Mouse (Mus musculus): ENCODE measurements around the gene Cdh3. TPM values are rescaled to one million over a fixed set of nuclear protein-coding genes. Genes with fewer than 3 reads are reported as not detected.

Cdh3 gene
- polyA plus RNA-seq, 1 experiment from 2014 or later: 13.2 TPM

GRCm38 (mm10) chr8:106506106-106506505, 4.6 kb upstream of the Cdh3 start:
- no peak overlapping the region for H3K9ac ChIP-seq (ENCODE audit: low read depth, low read length)
- H3K9me3 ChIP-seq (ENCODE audit: control insufficient read depth, low read length): no peaks in the 10 kb centered on the region
- no peak overlapping the region for H3K27ac ChIP-seq (ENCODE audit: low read depth, low read length)
- no peak overlapping the region for H3K4me2 ChIP-seq
- H3K36me3 ChIP-seq (ENCODE audit: control insufficient read depth, insufficient read depth, low read length): no peaks in the 10 kb centered on the region
- peaks cover 39% of the 10 kb centered on the region for H3K27me3 ChIP-seq (replicated peaks; ENCODE audit: control insufficient read depth, insufficient read depth, low read length)
- H3K4me3 ChIP-seq (ENCODE audit: low read depth, low read length): no peak overlapping the region
- DNase-seq (ENCODE audit: low spot score): no peak
- no peak for ATAC-seq (replicated peaks; ENCODE audit: low FRiP score)
- WGBS: 92% methylated on average over 1 of the region's 1 CpGs
- H3K4me1 ChIP-seq (replicated peaks; ENCODE audit: control insufficient read depth, insufficient read depth, low read length): 0 out of 2 replicates have a peak, but pooled peaks cover 8% of the 10 kb centered on the region

GRCm38 (mm10) chr8:106507761-106508331, 2.8 kb upstream of the Cdh3 start:
- DNase-seq (ENCODE audit: low spot score) (peak; percentile 56), ATAC-seq (replicated peaks; ENCODE audit: low FRiP score) (no peak; the same call in 1 of the 2 replicates)
- Histone ChIP-seq H3K36me3 (ENCODE audit: control insufficient read depth, insufficient read depth, low read length) (no peaks in the 10 kb centered on the region), H3K27me3 (replicated peaks; ENCODE audit: control insufficient read depth, insufficient read depth, low read length) (peaks cover 57% of the 10 kb centered on the region), H3K4me1 (replicated peaks; ENCODE audit: control insufficient read depth, insufficient read depth, low read length) (0 out of 2 replicates have a peak, but pooled peaks cover 8% of the 10 kb centered on the region), H3K27ac (ENCODE audit: low read depth, low read length) (peak overlapping the region; percentile 47), H3K4me3 (ENCODE audit: low read depth, low read length) (peak overlapping the region; percentile 20; the same call in 1 of the 2 replicates), H3K9ac (ENCODE audit: low read depth, low read length) (no peak overlapping the region), H3K4me2 (peak overlapping the region; percentile 47), H3K9me3 (ENCODE audit: control insufficient read depth, low read length) (no peaks in the 10 kb centered on the region)
- WGBS: 2% methylated on average over 30 of the region's 30 CpGs

GRCm38 (mm10) chr8:106508456-106508855, 2.2 kb upstream of the Cdh3 start:
- ATAC-seq (replicated peaks; ENCODE audit: low FRiP score) (no peak), DNase-seq (ENCODE audit: low spot score) (no peak)
- H3K9me3 ChIP-seq (ENCODE audit: control insufficient read depth, low read length): no peaks in the 10 kb centered on the region
- peak overlapping the region; percentile 47; the same call in 1 of the 2 replicates for H3K27ac ChIP-seq (ENCODE audit: low read depth, low read length)
- WGBS: 11% methylated on average over 3 of the region's 3 CpGs
- H3K4me2 ChIP-seq: peak overlapping the region; percentile 47; the same call in 1 of the 2 replicates
- H3K4me3 ChIP-seq (ENCODE audit: low read depth, low read length): no peak overlapping the region
- H3K27me3 ChIP-seq (replicated peaks; ENCODE audit: control insufficient read depth, insufficient read depth, low read length): peaks cover 61% of the 10 kb centered on the region
- H3K36me3 ChIP-seq (ENCODE audit: control insufficient read depth, insufficient read depth, low read length): no peaks in the 10 kb centered on the region
- no peak overlapping the region for H3K9ac ChIP-seq (ENCODE audit: low read depth, low read length)
- H3K4me1 ChIP-seq (replicated peaks; ENCODE audit: control insufficient read depth, insufficient read depth, low read length): 0 out of 2 replicates have a peak, but pooled peaks cover 8% of the 10 kb centered on the region

GRCm38 (mm10) chr8:106509079-106509780, 1.5 kb upstream of the Cdh3 start:
- Histone ChIP-seq H3K9ac (ENCODE audit: low read depth, low read length) (no peak overlapping the region), H3K4me3 (ENCODE audit: low read depth, low read length) (no peak overlapping the region), H3K27ac (ENCODE audit: low read depth, low read length) (no peak overlapping the region), H3K4me1 (replicated peaks; ENCODE audit: control insufficient read depth, insufficient read depth, low read length) (0 out of 2 replicates have a peak, but pooled peaks cover 8% of the 10 kb centered on the region), H3K4me2 (no peak overlapping the region), H3K9me3 (ENCODE audit: control insufficient read depth, low read length) (no peaks in the 10 kb centered on the region), H3K36me3 (ENCODE audit: control insufficient read depth, insufficient read depth, low read length) (no peaks in the 10 kb centered on the region), H3K27me3 (replicated peaks; ENCODE audit: control insufficient read depth, insufficient read depth, low read length) (peaks cover 63% of the 10 kb centered on the region)
- no peak for DNase-seq (ENCODE audit: low spot score)
- 48% methylated on average over 8 of the region's 8 CpGs for WGBS
- ATAC-seq (replicated peaks; ENCODE audit: low FRiP score): no peak

- DNase-seq (ENCODE audit: low spot score): no peak
- WGBS: 5% methylated on average over 22 of the region's 22 CpGs
- H3K9me3 ChIP-seq (ENCODE audit: control insufficient read depth, low read length): no peaks in the 10 kb centered on the region
- peak overlapping the region; percentile 44 for H3K4me3 ChIP-seq (ENCODE audit: low read depth, low read length)
- 0 out of 2 replicates have a peak, but pooled peaks cover 8% of the 10 kb centered on the region for H3K4me1 ChIP-seq (replicated peaks; ENCODE audit: control insufficient read depth, insufficient read depth, low read length)
- H3K36me3 ChIP-seq (ENCODE audit: control insufficient read depth, insufficient read depth, low read length): no peaks in the 10 kb centered on the region
- H3K4me2 ChIP-seq: peak overlapping the region; percentile 63
- H3K27me3 ChIP-seq (replicated peaks; ENCODE audit: control insufficient read depth, insufficient read depth, low read length): peaks cover 63% of the 10 kb centered on the region
- no peak for ATAC-seq (replicated peaks; ENCODE audit: low FRiP score)
- peak overlapping the region; percentile 69 for H3K27ac ChIP-seq (ENCODE audit: low read depth, low read length)
- peak overlapping the region; percentile 49; the same call in 1 of the 2 replicates for H3K9ac ChIP-seq (ENCODE audit: low read depth, low read length)
Measured at GRCm38 (mm10) chr8:106511065-106511501, 392 bp downstream of the Cdh3 start.

GRCm38 (mm10) chr8:106511531-106512041, 895 bp downstream of the Cdh3 start:
- no peak for ATAC-seq (replicated peaks; ENCODE audit: low FRiP score)
- Histone ChIP-seq H3K9ac (ENCODE audit: low read depth, low read length) (peak overlapping the region; percentile 49; the same call in 1 of the 2 replicates), H3K4me1 (replicated peaks; ENCODE audit: control insufficient read depth, insufficient read depth, low read length) (0 out of 2 replicates have a peak, but pooled peaks cover 10% of the 10 kb centered on the region), H3K4me3 (ENCODE audit: low read depth, low read length) (peak overlapping the region; percentile 44), H3K27ac (ENCODE audit: low read depth, low read length) (peak overlapping the region; percentile 69), H3K27me3 (replicated peaks; ENCODE audit: control insufficient read depth, insufficient read depth, low read length) (peaks cover 63% of the 10 kb centered on the region), H3K9me3 (ENCODE audit: control insufficient read depth, low read length) (no peaks in the 10 kb centered on the region), H3K36me3 (ENCODE audit: control insufficient read depth, insufficient read depth, low read length) (no peaks in the 10 kb centered on the region), H3K4me2 (peak overlapping the region; percentile 63)
- DNase-seq (ENCODE audit: low spot score): no peak
- 2% methylated on average over 30 of the region's 30 CpGs for WGBS

GRCm38 (mm10) chr8:106512475-106513150, 1.9 kb downstream of the Cdh3 start:
- Histone ChIP-seq H3K27ac (ENCODE audit: low read depth, low read length) (no peak overlapping the region), H3K27me3 (replicated peaks; ENCODE audit: control insufficient read depth, insufficient read depth, low read length) (peaks cover 54% of the 10 kb centered on the region), H3K9ac (ENCODE audit: low read depth, low read length) (no peak overlapping the region), H3K4me1 (replicated peaks; ENCODE audit: control insufficient read depth, insufficient read depth, low read length) (0 out of 2 replicates have a peak, but pooled peaks cover 14% of the 10 kb centered on the region), H3K9me3 (ENCODE audit: control insufficient read depth, low read length) (no peaks in the 10 kb centered on the region), H3K4me2 (peak overlapping the region; percentile 63), H3K4me3 (ENCODE audit: low read depth, low read length) (peak overlapping the region; percentile 44; the same call in 1 of the 2 replicates), H3K36me3 (ENCODE audit: control insufficient read depth, insufficient read depth, low read length) (no peaks in the 10 kb centered on the region)
- WGBS: 47% methylated on average over 7 of the region's 7 CpGs
- DNase-seq (ENCODE audit: low spot score): no peak
- no peak for ATAC-seq (replicated peaks; ENCODE audit: low FRiP score)

- Histone ChIP-seq H3K4me1 (replicated peaks; ENCODE audit: control insufficient read depth, insufficient read depth, low read length) (0 out of 2 replicates have a peak, but pooled peaks cover 6% of the 10 kb centered on the region), H3K9ac (ENCODE audit: low read depth, low read length) (no peak overlapping the region)
- 29% methylated on average over 1 of the region's 1 CpGs for WGBS
Measured at GRCm38 (mm10) chr8:106515946-106516479, 5.3 kb downstream of the Cdh3 start.

More at GRCm38 (mm10) chr8:106515946-106516479, 5.3 kb downstream of the Cdh3 start:
- DNase-seq (ENCODE audit: low spot score) (no peak), ATAC-seq (replicated peaks; ENCODE audit: low FRiP score) (no peak)
- Histone ChIP-seq H3K9me3 (ENCODE audit: control insufficient read depth, low read length) (no peaks in the 10 kb centered on the region), H3K27me3 (replicated peaks; ENCODE audit: control insufficient read depth, insufficient read depth, low read length) (peaks cover 25% of the 10 kb centered on the region), H3K36me3 (ENCODE audit: control insufficient read depth, insufficient read depth, low read length) (no peaks in the 10 kb centered on the region), H3K4me3 (ENCODE audit: low read depth, low read length) (no peak overlapping the region), H3K27ac (ENCODE audit: low read depth, low read length) (no peak overlapping the region), H3K4me2 (no peak overlapping the region)
